Mouse (Mus musculus): ENCODE measurements around the gene Ttc9c.

Gene Ttc9c

GRCm38 (mm10) chr19:8774951-8775421, 44.1 kb downstream of the Ttc9c start:
- DNase-seq (ENCODE audit: low spot score in 2 of 2) = no peak

- DNase-seq (ENCODE audit: low spot score in 2 of 2) = peak; percentile 86 to 96
These were observed 44.9 kb downstream of the Ttc9c start, which contains the start of gene Tmem179b for GRCm38 (mm10) chr19:8774086-8774835. Tmem179b (minus strand) TSS chr19:8774467.

GRCm38 (mm10) chr19:8773409-8773808, 45.7 kb downstream of the Ttc9c start:
- no peak for DNase-seq (ENCODE audit: low spot score in 2 of 2)

- DNase-seq (ENCODE audit: low spot score in 2 of 2) = no peak
These were observed 46.1 kb downstream of the Ttc9c start for GRCm38 (mm10) chr19:8772996-8773395.

- peak in 1 of 2 experiments; percentile 77 for DNase-seq (ENCODE audit: low spot score in 2 of 2)
These were observed 48.4 kb downstream of the Ttc9c start, which contains the start of gene Tmem223 for GRCm38 (mm10) chr19:8770567-8771270. Tmem223 (plus strand) TSS chr19:8770996.

- DNase-seq (ENCODE audit: low spot score in 2 of 2) = no peak
These were observed 53.6 kb downstream of the Ttc9c start for GRCm38 (mm10) chr19:8765562-8765961.

GRCm38 (mm10) chr19:8763276-8763675, 55.9 kb downstream of the Ttc9c start:
- DNase-seq (ENCODE audit: low spot score in 2 of 2) = no peak

- DNase-seq (ENCODE audit: low spot score in 2 of 2) = no peak
These were observed 58.4 kb downstream of the Ttc9c start for GRCm38 (mm10) chr19:8760757-8761156.
